Mouse (Mus musculus) T-cell, adult 2 months (primary cell): ENCODE results near the gene Eif4g1.
A peak's percentile ranks its signal among the peaks of the same experiment; 100 is the strongest.

ENCODE experiments used
- DNase-seq: peaks from one replicate; pipeline ENCODE4 v3.0.0; 2022; ENCODE audit warnings: low spot score

Eif4g1 gene

DNA sequence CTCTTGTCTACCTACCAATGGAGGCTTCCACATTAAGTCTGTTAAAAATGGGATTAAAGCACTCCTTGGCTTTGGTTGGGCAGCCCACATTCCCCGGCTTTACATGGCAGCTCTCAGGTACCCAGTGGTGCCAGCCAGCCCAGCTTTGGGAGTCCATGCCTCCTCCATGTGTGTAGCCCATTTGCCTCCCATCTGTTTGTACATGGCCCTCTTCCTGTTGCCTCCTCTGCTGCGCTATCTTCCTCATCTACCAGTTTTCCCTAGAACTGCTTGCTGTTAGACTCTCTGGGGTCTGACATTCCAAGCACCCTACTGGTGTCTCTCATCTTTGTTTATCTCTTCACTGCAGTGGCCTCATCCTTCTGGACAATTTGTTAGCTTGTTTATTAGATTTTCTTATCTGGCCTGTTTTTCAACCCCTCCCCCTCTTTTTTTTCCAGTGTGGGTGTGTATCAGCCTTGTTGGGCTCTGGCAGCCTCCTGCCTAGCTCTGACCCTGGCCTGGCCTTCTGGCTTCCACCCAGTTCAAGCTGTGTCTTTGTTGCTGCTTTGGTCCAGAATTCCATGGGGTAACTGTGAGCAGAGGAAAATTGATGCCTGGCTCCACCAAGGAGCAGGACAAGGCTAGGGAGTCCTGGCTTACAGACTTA is 38.4 kb downstream of the Eif4g1 start:
- no peak for DNase-seq

DNA sequence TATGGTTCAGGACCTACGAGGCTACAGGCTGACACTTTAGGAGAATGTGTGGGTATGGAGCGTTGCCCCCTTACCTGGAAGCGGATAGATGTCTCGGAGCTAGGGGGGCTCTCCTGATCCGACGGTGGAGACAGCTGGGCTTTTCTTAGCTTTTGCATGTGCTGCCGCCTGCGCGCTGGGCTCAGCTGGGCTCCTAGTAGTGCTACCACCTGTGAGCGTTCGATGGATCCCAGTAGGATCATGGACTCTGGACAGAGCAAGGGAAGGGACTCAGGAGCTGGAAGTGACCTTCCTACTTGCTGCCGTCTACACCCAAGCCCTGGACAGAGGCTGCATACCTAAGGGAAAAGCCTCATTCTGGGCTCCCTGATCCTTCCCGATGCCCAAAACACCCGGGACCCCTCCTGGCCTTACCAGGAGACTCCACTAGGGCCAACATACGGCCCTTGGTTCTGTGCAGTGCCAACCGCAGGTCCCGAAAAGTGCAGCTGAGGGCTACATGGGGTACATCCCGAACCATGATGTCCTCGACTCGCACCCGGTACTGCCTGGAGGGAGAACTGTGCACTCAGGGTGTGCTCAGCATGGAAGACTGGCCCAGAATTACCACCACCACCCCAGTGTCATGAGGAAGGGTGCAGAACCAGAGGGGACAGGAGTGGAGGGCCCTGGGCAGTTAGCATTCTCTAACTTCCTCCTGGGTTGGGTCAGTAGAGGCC is 40.3 kb downstream of the Eif4g1 start:
- no peak for DNase-seq

DNA sequence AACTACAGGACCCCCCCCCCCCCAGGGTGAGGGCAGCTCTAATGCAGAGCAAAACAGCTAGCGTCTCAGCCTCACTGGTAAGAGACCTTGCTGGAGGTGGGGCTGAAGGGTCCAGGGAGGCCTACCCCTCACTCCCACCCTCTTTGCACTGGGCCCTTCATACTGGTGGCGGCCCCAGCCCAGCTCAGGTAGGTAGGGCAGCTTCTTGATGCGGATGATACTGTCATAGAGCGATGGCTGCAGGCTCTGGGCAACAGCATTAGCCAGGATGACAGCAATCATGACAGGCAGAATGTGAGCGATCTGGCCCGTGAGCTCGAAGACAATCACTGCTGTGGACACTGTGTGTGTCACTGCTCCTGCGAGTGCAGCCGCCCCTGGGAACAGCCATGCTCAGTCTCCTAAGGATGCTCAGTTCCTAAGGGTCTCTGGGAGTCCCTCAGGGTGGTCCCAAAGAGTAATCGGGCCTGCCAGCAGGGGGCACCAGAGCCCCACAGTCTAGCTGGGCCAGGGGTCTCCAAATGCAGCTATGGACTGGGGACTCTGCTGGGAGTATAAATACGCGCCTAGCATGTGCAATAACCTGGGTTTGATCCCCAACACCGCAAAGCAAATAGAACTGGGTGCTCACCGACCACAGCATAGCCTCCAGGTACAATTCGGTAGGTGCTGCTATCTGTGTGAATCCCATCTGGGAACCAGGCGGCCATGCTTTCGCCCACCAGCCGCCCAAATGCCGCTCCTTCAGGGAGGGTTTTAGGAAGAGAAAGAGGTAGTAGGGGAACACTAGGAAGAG is 41.0 kb downstream of the Eif4g1 start:
- peak; percentile 20 for DNase-seq

DNA sequence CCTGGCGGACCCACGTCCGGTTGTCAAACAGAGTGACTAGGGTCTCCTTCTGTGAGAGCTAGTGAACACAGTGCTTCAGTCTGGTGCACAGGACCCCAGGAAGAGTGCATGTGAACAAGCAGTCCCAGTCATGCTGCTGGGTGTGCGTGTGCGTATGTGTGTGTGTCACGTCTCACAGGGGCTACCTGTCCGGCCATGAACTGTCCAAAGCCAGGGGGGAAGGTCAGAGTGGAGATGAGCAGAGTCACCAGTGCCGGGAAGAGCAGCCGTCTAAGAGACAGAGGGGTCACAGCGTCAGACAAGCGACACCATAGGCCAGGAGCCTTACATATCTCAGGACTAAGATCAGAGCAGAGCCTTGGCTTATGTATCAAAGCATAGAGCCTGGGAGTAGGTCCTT is 42.3 kb downstream of the Eif4g1 start:
- DNase-seq: no peak

DNA sequence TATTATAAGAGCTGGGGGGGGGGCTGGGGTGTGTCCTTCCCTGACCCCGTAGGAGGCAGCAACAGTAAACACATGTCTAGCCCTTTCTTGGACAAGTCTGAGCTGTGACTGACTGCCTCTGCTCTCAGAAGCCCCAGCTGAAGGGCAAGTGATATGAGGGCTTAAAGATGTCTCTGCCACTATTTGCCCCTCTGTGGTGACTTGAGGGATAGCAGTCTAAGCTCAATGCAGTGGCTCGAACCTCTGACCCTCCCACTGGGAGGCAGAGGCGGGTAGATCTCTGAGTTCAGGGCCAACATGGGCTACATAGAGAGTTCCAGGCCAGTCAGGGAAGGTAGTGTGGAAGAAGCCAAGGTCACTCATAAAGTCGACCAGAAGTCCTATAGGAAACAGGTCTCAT is 42.7 kb downstream of the Eif4g1 start:
- no peak for DNase-seq

DNA sequence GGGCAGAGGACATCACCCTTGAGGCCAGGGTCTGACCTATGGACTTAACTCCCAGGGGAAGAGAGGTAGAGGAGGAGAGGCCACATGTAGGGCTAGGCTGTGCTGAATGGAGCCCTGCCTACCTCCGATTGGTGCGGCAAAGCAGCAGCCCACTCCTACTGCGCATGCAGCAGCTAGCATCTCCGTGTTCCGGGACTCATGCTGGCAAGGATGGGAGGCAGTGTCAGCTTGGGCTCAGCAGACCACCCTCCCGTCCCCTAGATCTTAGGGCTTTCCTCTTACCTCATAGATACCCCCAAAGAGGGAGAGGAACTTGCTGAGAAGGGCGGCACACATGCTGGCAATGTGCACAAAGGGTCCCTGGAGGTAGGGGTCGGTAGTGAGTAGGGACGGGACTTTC is 44.1 kb downstream of the Eif4g1 start:
- DNase-seq: no peak

DNA sequence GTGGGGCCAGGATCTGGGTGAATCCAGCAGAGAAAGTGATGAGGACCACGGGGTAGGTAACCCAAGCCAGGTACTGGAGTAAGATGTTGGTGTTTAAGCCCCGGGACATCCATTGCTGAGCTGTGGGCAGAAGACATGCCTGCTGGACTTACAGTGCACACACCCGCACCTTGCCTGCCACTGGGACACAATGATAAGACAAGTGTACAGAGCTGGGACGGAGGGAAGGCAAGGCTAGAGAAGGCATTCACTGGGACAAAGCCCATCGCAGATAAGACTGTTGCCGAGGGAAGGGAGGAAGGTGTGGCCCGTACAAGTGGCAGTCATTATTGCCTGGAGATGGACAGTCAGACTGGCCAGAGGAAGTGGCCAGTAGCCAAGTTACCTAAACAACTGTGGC is 44.8 kb downstream of the Eif4g1 start:
- DNase-seq: no peak

DNA sequence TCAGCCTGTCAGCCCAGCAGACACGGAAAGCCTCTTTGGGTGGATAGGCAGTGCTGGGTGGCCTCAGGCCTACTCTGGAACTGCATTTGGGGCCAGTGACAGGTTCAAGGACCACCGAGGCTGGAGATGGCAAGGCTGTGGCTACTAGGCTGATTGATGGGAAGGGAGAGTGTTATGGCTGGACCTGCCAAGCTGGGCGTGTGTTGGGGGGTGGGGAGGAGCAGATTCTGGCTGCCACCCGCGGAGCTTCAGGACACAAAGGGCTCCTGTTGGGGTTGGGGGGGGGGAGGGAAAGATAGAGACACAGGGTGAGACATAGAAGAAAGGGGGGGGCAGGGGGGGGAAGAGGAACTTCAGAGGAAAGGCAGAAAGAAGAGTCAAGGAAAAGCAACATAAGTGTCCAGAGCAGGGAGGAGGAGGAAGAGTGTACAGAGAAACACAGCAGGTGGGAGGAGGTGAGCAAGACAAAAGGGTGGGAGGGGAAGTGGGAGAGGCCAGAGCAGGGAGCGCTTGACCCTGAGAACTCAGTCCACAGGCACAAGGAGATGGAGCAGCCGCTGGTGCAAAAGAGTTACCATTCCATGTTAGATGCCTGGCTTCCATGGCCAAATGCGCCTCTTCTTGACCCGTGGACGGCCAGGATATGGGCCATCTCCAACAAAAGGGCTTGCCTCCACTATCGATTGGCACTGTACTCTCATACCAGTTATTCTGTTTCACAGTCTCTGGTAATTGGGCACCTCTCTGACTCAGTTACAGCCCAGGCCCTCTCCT is 46.4 kb downstream of the Eif4g1 start:
- no peak for DNase-seq

DNA sequence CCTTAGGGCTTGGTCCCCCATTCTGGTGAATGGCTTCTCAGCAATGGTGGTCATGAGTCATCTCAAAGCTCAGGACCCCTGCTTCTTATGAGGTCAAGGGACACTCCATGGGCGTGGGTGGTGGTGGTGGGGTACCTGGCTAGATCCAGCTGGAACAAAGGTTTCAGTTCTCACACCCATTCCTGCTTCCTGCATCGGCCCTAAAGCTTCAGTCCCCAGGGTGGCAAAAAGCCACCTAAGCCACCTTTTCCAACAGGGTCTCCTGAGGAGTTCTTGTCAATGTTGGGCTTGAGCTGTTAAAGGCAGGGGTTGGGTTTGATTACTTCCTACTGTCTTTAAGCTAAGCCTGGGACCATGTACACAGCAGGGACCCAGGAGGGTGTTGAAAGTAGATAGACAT is 47.0 kb downstream of the Eif4g1 start:
- no peak for DNase-seq

DNA sequence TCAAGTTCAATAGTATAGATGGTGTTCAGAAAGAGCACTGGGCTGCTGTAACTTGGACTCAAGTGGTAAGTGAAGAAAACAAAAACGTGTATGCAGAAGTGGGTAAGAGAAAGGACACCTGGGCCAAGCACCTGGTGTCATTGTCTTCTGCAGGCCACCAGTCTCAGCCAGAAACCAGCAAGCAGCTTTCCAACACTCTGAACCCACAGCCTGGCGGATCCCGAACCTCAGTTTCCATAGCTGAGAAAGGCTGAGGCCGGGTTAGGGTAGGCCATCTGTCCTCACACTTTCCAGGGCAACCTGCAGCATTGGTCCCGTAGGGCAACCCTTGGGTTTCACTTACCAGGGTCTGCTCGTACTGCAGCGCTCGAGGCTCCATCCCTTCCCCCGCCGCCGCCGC is 47.5 kb downstream of the Eif4g1 start:
- DNase-seq: no peak

DNA sequence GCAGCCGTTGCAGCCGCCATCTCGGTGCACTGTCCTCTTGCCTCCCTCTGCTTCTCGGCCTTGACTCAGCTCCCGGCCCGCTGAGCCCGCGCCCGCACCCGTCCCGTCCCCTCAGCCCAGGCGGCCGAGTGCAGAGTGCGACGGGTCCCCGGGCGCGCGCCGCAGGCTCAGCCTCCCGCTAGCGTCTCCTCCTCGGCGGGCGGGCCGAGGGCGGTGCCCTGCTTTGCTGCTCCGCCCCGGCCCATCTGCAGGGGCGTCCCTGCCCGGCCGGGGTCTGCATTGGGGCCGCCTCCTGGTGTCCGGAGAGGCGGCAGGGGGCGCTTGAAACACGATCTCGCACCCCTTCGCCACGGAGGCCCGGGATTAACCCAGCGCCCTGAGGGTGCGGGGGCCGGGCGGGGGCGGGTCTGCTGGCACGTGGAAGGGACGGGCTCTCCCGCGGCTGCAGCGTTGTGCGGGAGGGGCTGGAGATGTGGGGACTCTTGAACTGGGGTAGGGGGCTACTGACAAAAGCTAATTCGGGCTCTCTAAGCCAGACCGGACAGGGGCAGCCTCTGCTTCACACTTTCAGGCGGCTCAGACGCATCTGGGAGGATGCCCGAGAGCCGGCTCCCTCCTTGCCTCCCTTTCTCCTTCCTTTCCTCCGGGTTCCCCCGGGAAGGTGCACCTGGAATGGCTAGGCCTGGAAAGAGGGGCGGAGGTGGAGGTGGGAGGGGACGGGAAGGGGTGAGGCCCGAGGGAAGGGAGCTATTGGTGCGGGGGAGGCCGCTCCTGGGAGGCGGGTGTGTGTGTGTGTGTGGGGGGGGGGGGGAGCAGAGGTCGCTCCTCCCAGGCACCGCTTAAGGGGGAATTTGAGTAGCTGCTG is 48.1 kb downstream of the Eif4g1 start:
- peak; percentile 54 for DNase-seq

DNA sequence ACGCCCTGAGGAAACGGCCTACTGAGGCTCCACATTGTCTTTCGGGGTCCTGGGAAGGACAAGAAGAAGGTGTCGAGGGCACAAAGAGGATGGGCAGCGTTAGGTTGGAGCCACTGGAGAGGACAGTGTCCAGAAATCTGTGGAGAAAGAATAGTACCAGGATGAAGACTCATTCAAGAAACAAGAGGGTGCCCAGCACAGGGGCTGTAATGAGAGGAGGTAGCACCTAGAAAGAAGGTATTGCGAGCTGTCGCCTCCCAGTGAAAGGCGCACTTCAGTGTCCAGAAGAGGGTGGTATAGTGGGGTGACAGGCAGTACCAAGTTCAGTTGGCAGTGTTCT is 48.7 kb downstream of the Eif4g1 start:
- DNase-seq: no peak

DNA sequence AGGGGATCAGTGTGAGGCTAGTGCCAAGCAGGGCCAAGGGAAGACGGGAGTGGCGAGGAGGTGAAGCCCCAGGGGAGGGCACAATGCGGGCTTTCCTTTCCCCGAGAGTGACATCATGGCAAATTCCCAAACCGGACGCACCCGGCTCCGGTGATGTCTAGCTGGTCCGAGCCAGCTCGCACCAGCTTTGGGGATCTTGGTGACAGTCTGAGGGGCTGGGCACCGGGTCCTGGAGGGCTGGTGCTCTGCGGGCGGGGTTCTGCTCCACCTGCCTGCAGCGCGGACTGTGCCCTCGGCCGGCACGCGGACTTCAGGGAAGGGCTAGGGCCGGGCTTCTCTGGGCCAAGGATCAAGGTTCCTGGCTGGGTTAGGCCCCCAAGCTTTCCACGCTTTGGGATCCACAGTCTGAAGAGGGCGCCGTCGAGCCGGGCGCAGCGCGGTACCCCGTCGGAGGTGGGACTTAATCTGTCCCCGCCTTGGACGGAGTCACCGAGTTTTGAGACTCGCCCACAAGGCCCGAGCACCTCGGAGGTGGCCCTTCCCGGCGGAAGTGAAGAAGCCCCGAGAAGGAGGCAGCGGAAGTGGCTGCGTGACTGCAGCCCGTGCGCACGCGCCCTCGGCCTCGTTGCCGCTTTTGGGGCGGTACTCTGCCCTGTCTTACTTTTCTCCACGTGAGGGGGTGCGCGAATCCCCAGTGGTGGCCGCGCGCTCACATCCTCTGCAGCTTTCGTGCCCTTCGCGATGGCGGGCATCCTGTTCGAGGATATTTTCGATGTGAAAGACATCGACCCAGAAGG is 49.3 kb downstream of the Eif4g1 start, which contains the start of the genes Polr2h and Clcn2:
TSS of gene Polr2h (plus strand) at position 485 of the 797 bp plus-strand sequence.
TSS of gene Clcn2 (minus strand) at position 566 of the 797 bp plus-strand sequence.
- peak; percentile 99 for DNase-seq

DNA sequence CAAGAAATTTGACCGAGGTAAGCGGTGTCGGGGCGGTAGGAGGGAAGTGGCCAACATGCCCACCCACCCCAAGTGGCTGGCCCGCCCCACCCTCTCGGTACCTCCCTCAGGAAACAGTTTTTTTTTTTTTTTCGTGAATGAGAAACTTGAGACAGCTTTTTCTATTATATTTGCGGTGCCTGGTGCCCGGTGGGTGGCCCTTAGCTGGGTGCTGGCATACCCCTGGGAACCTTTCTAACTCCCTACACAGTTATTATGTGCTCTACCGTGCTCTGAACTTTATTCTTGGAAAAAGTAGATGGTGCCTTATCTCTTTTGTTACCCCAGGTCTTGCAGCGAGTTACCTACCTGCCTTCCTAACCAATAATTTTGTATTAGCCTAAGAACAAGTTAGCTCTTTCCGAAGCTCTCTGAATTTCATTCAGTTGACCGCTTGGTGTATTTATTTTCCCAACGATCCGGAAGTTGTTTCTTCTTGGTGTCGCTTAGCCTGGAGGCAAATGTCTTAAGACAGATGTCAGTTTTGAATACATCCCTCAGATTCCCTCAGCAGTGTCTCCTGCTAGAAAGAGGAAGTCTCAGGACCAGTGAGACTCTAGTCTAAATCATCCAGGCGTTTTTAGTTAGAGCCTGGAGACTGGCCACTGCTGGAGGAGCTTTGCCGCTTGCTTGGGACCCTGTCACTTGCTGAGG is 50.0 kb downstream of the Eif4g1 start:
- DNase-seq: no peak

DNA sequence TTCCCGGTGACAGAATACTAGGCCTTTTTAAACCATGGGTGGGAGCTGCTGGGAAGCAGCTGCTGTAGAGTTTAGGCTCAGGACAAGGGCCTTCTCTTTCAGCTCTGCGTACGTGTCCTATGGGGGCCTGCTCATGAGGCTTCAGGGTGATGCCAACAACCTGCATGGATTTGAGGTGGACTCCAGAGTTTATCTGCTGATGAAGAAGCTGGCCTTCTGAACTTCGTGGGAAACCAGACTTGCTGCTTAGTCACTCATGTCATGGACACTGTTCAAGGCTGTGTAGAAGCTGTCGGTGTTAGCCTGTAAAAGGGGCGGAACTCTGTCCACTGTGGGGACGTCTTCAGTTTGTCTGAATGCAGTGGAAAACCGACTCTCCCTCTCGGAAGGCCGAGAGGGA is 53.7 kb downstream of the Eif4g1 start:
- DNase-seq: no peak

DNA sequence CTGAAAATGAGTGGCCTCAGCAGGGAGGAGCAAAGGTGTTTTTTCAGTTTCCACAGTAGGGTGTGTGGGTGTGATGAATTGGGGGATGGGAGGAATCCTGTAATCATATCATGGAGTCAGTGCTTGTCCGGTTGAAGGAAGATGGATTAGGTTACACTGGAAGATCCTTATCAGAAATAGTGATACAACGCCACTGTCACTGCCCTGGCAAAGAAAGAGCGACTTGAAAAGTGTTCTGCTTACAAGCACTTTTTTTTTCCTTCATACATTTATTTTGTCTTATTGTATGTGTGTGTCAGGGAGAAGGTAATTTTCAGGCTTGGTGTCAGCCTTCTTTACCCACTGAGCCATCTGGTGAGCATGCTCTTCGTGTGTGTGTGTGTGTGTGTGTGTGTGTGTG is 54.6 kb downstream of the Eif4g1 start:
- no peak for DNase-seq

DNA sequence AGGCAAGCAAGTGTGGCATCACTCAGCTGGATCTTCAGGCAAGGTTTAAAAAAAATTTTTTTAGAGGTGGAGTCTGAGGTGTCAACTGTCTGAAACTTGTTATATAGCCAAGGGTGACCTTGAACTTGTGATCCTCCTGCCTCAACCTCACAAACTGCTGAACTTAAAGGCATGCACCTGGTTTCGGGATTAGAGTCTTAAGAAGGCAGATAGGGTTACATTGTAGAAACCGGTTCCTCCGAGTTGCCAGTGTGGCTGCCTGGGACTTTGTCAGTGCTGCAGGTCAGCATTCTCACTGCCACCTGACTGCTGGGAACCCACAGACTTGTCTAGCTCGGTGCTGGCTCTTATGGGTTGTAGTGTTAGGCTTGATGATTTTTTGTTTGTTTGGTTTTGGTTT is 55.1 kb downstream of the Eif4g1 start:
- DNase-seq: no peak

DNA sequence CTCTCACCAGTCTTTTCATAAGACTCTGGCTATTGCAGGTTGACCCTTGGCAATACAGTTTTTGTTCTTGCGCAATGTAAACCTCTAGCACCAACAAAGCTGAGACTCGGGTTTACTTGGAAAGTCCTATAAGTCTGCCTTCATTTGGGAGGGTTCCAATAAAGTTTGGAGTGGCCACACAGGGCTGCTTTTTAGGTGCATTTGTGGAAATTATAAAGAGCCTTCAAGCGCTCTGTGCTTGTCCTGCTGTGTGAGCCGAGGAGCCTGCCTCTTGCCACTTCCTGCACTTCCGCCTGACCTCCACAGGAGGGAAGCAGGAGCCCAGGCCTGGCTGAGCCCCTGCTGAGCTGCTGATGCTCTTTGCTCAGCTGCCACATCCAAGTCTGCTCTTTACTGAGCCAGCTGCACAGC is 56.2 kb downstream of the Eif4g1 start:
- DNase-seq: peak; percentile 34

DNA sequence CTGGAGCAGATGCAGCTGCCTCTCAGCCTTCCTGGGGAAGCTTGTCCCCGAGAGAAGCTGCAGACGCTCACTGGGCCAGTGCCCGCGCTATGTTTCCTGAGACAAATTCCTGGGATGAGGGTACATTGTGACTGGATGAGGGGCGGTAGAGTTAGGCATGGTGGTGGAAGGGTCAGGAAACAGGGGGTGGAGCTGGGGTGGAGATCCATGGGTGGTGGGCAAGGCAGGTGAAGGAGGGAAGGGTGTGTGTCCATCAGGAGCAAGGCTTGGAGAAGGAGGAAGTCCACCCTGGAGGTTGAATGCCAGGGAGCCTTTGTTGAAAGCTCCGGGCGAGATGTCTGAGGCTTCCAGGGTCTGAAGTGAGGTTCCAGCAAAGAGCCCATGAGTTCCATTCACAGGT is 57.2 kb downstream of the Eif4g1 start:
- DNase-seq: no peak

DNA sequence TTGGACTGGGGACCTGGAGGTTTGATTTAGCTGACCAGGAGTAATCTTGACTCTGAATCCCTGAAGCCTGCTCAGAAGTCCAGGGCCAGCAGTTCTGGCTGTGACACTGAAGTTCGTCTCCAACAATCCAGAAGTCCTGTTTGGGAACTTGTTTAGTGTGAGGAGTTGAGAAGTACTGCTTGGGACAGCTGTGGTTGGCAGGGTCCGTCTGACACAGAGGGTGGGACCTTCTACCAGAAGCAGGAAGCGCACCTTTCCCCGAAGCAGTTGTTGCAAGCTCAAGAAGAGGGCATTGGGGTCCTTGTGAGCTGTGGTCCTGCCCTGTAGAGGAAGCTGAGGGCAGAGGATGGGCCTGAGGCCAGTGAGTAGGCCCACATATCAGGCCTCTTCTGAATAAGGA is 57.6 kb downstream of the Eif4g1 start:
- no peak for DNase-seq
